Mouse (Mus musculus) forebrain, postnatal 0 days (tissue): Measurements from ENCODE around the gene Kcnip1. TPM values are rescaled to one million over a fixed set of nuclear protein-coding genes. Genes with fewer than 3 reads are reported as not detected.

Source experiments
- ATAC-seq: fragments of 200-750 bp; cut with Nextera tagmentation; 2 replicates; pipeline ENCODE4 v1.8.0; 2017; ENCODE audit warnings: mild to moderate bottlenecking, moderate library complexity
- DNase-seq: peaks from one replicate; pipeline ENCODE4 v3.0.0-alpha.2; 2015
- H3K27ac ChIP-seq: fragments of 300-500 bp; sonication (generic); 2 replicates; pipeline ENCODE4 v1.5.1; 2014; ENCODE audit warnings: low read depth, mild to moderate bottlenecking, antibody characterized with exemption, low read length, moderate library complexity, mixed read lengths
- H3K27me3 ChIP-seq: fragments of 300-500 bp; sonication (generic); 2 replicates; pipeline ENCODE4 v1.6.1; 2014; ENCODE audit warnings: mild to moderate bottlenecking, low read length, mixed read lengths; ENCODE audit not compliant: insufficient read depth
- H3K36me3 ChIP-seq: fragments of 300-500 bp; sonication (generic); 2 replicates; pipeline ENCODE4 v1.6.1; 2014; ENCODE audit warnings: mild to moderate bottlenecking, moderate library complexity; ENCODE audit not compliant: insufficient read depth
- H3K4me1 ChIP-seq: fragments of 300-500 bp; sonication (generic); 2 replicates; pipeline ENCODE4 v1.6.1; 2014; ENCODE audit warnings: antibody characterized with exemption; ENCODE audit not compliant: insufficient read depth
- H3K4me2 ChIP-seq: fragments of 300-500 bp; sonication (generic); 2 replicates; pipeline ENCODE4 v1.6.1; 2014; ENCODE audit warnings: low read depth, mild to moderate bottlenecking, moderate library complexity
- H3K4me3 ChIP-seq: fragments of 300-500 bp; sonication (generic); 2 replicates; pipeline ENCODE4 v1.5.1; 2014; ENCODE audit warnings: low read depth, low read length, mixed read lengths
- H3K9ac ChIP-seq: fragments of 300-500 bp; sonication (generic); 2 replicates; pipeline ENCODE4 v1.6.1; 2014; ENCODE audit warnings: mild to moderate bottlenecking
- H3K9me3 ChIP-seq: fragments of 300-500 bp; sonication (generic); 2 replicates; pipeline ENCODE4 v1.6.1; 2016; ENCODE audit warnings: low read length
- CTCF ChIP-seq: sonication (generic); IDR thresholded peaks from 2 replicates; pipeline ENCODE4 v1.5.1; 2016; ENCODE audit warnings: antibody characterized with exemption, control low read depth, low read depth
- WGBS: fragments of 180-500 bp; shearing (Covaris S2); extraction: QIAGEN DNeasy Blood & Tissue Kit; methylation state at CpG from one replicate; pipeline ENCODE4 v1.1.7; 2014; 5-methylcytosine and 5-hydroxymethylcytosine counted together
- polyA plus RNA-seq: library from polyadenylated mRNA; unstranded; fragments of >200 nt; fragmentation: Nextera tagmentation; extraction: Ambion mirVana; gene quantifications from 2 replicates; pipeline ENCODE4 v1.2.1, GENCODE M21; 2015
- total RNA-seq: library from RNA; depleted of rRNA; stranded (reverse); fragments of >200 nt; gene quantifications from 2 replicates; pipeline ENCODE4 v1.2.3, GENCODE M21; 2014

The Kcnip1 gene
- total and polyA plus RNA-seq, 2 experiments from 2014 or later: 91.0 to 92.6 TPM

DNA sequence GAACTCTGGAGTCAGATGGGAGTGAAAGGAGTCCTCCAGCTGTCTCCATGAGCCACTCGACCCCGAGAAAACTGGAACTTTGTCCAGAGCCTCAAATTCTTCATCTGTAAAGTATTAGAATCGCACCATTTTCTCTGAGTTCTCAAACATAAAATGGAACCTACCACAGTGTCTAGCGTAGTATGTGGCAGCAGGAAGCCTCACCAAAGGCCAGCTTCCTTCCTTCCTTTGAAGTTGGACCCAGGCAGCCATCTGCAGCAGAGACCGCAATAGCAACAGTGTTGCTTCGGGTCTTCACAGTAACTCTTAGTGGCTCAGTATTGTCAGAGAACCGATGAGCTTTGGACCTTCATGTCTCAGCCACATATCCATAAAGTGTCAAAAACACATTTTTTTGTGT is 73.1 kb downstream of the Kcnip1 start:
- Histone ChIP-seq H3K9ac (no peak overlapping the region), H3K9me3 (no peaks in the 10 kb centered on the region), H3K36me3 (no peaks in the 10 kb centered on the region), H3K4me3 (no peak overlapping the region), H3K27ac (no peak overlapping the region), H3K4me1 (no peaks in the 10 kb centered on the region), H3K4me2 (no peak overlapping the region), H3K27me3 (no peaks in the 10 kb centered on the region)
- DNase-seq (no peak), ATAC-seq (no peak)
- TF ChIP-seq CTCF: no peak
- WGBS: 85% methylated on average over 7 of the region's 7 CpGs

DNA sequence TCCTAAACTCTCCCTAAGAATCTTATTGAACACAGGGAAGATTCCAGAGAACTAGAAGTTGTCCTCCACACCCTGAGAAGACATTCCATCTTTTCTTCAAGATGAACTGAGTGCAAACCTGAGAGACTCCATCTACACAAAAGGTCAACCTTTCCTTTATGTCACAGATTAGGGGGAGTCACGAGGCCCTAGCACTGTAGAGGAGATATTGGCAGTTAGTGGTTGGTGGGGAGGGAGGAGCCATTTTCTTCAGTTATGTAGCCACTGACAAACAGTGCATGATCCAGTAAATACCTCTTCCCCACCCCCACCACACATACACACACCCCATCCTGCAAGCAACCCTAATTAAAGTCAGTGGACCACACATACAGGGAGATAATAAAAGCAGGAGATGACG is 74.5 kb downstream of the Kcnip1 start:
- WGBS: 24% methylated on average over 2 of the region's 2 CpGs
- TF ChIP-seq CTCF: no peak
- no peak overlapping the region for H3K9ac ChIP-seq

DNA sequence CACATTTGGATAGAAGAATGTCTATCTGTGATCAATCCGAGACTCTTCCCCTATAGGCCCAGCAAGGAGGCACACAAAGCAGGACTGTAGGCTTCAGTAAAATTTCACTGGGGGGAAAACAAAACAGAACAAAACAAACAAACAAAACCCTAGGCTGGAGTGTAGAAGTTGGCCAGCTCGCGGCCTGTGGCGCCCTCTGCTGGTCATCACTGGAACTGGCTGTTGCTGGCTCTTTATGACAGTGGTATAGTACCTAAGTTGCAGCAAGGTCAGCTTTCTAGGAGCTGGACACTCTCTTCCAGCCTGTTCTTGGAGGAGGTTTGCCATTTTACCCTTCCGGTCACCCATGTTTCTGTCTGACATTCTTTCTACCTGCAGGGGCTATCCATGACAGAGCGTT is 75.4 kb downstream of the Kcnip1 start:
- Histone ChIP-seq H3K27ac (no peak overlapping the region), H3K9ac (no peak overlapping the region), H3K4me3 (no peak overlapping the region), H3K4me1 (no peaks in the 10 kb centered on the region), H3K27me3 (no peaks in the 10 kb centered on the region), H3K4me2 (no peak overlapping the region), H3K36me3 (no peaks in the 10 kb centered on the region), H3K9me3 (no peaks in the 10 kb centered on the region)
- DNase-seq: peak; percentile 89
- peak; percentile 80 for ATAC-seq
- 24% methylated on average over 6 of the region's 6 CpGs for WGBS
- peak; percentile 99 for TF ChIP-seq CTCF

More for the DNA sequence above, 74.5 kb downstream of the Kcnip1 start:
- H3K27ac ChIP-seq: no peak overlapping the region
- H3K4me1 ChIP-seq: no peaks in the 10 kb centered on the region
- no peaks in the 10 kb centered on the region for H3K9me3 ChIP-seq
- no peaks in the 10 kb centered on the region for H3K27me3 ChIP-seq
- no peak overlapping the region for H3K4me3 ChIP-seq
- no peak overlapping the region for H3K4me2 ChIP-seq
- DNase-seq: no peak
- H3K36me3 ChIP-seq: no peaks in the 10 kb centered on the region
- ATAC-seq: no peak

DNA sequence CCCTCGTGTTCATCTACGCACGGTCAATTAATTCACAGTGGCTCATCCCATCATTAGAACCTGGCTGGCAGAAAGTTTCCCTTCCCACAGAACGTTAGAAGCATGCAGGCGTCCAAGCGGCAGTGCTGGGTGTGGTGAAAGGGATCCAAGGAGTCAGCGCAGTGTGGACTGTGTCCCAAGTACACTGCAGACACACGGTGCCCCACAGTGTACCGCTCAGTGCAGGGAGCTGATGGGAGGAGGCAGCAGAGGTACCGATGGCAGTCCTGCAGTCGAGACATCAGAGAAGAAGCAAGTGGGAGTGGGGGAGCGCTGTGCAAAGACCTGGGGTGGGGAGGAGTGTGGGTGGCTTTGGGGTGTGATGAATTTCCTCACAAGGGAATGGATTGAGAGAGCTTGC is 78.7 kb downstream of the Kcnip1 start:
- H3K27ac ChIP-seq: no peak overlapping the region
- 53% methylated on average over 12 of the region's 12 CpGs for WGBS
- no peak overlapping the region for H3K4me2 ChIP-seq
- H3K4me3 ChIP-seq: no peak overlapping the region
- TF ChIP-seq CTCF: no peak
- no peaks in the 10 kb centered on the region for H3K4me1 ChIP-seq
- no peak overlapping the region for H3K9ac ChIP-seq
- no peak for DNase-seq
- no peaks in the 10 kb centered on the region for H3K36me3 ChIP-seq
- H3K27me3 ChIP-seq: no peaks in the 10 kb centered on the region
- H3K9me3 ChIP-seq: no peaks in the 10 kb centered on the region
- no peak for ATAC-seq

DNA sequence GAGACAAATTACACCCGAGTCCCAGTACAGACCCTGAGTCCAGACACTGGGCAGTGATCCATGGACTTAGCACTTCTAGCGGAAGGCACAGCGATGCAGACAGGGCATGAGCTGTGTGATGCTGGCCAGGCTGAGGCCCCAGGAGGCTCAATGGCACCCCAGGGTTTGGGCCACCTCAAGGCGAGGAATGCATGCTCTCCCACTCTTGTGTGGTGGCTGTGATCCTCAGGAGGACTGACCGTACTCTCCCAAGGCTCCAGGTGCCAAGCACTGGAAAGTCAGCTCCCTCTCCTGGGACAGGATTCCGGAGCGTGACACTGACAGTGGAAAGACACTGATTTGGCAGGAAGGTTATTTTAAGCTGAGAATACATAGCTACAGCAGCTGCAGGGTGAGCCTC is 79.9 kb downstream of the Kcnip1 start:
- H3K4me2 ChIP-seq: no peak overlapping the region
- no peak for TF ChIP-seq CTCF
- H3K27ac ChIP-seq: no peak overlapping the region
- no peaks in the 10 kb centered on the region for H3K36me3 ChIP-seq
- no peaks in the 10 kb centered on the region for H3K4me1 ChIP-seq
- no peak overlapping the region for H3K4me3 ChIP-seq
- 85% methylated on average over 7 of the region's 7 CpGs for WGBS
- no peak for DNase-seq
- H3K9me3 ChIP-seq: no peaks in the 10 kb centered on the region
- no peak overlapping the region for H3K9ac ChIP-seq
- no peak for ATAC-seq
- H3K27me3 ChIP-seq: no peaks in the 10 kb centered on the region

DNA sequence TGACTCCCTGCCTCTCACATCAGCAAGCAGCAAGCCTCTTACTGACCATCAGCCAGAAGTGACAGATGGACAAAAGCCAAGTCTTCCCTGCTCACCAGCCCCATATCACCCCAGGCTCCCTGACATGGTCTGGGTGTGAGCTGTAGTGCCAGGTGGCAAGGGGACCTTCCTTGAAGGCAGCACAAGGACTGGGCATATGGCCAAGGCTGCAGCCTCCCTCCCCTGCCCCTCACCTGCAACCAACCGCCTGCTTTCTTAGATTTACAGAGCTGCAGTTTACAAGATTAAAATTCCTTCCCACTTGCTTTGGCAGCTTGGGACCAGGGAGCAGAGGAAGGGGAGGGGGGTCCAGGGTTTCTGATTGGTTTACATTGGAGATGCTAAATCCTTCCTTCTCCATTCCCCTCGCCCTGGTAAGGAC is 80.8 kb downstream of the Kcnip1 start:
- TF ChIP-seq CTCF: no peak
- no peaks in the 10 kb centered on the region for H3K4me1 ChIP-seq
- H3K27me3 ChIP-seq: no peaks in the 10 kb centered on the region
- no peak overlapping the region for H3K27ac ChIP-seq
- H3K9ac ChIP-seq: no peak overlapping the region
- DNase-seq: no peak
- no peak for ATAC-seq
- no peak overlapping the region for H3K4me2 ChIP-seq
- whole genome bisulfite sequencing: 11% methylated on average over 2 of the region's 2 CpGs
- H3K9me3 ChIP-seq: no peaks in the 10 kb centered on the region
- no peaks in the 10 kb centered on the region for H3K36me3 ChIP-seq
- H3K4me3 ChIP-seq: no peak overlapping the region

DNA sequence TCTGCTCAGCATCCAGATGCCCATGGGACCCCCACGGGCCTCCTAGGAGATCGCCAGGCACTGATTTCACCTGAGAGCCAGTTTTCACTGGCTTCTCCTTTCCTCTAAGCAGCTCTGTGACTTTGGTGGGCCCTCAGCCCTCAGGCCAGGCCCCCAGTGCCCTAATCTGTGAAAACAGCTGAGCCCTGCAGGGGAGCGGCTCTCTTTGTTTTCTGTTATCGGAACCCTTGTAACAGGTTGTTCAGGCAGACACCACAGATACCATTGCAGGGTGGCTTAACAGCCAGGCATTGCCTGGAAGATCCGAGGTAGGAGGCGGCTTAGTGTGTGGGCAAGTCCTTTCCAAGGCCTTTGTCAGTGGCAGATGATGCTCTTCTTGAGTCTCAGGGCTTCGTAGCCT is 82.0 kb downstream of the Kcnip1 start:
- Histone ChIP-seq H3K9ac (no peak overlapping the region), H3K4me2 (no peak overlapping the region), H3K4me3 (no peak overlapping the region), H3K36me3 (no peaks in the 10 kb centered on the region), H3K4me1 (no peaks in the 10 kb centered on the region), H3K27me3 (no peaks in the 10 kb centered on the region), H3K27ac (no peak overlapping the region), H3K9me3 (no peaks in the 10 kb centered on the region)
- DNase-seq (no peak), ATAC-seq (no peak)
- TF ChIP-seq CTCF: no peak
- 55% methylated on average over 7 of the region's 7 CpGs for WGBS
